Mouse (Mus musculus) neural tube, embryonic 12.5 days (tissue): ENCODE measurements around the gene Smurf2. TPM values are rescaled to one million over a fixed set of nuclear protein-coding genes. Genes with fewer than 3 reads are reported as not detected.
A peak's percentile ranks its signal among the peaks of the same experiment; 100 is the strongest.
"Not testable (repeated sequence)": the region's sequence is repeated elsewhere in the genome, so short reads cannot be mapped to it uniquely, and the experiment has no call there.

ENCODE experiments used
- ATAC-seq: fragments of 200-750 bp; cut with Nextera tagmentation; 2 replicates; pipeline ENCODE4 v1.8.0; 2017; ENCODE audit warnings: low read depth, mild to moderate bottlenecking, moderate TSS enrichment, moderate library complexity; ENCODE audit not compliant: low FRiP score
- H3K27ac ChIP-seq: fragments of 300-500 bp; sonication (generic); 2 replicates; pipeline ENCODE4 v1.5.1; 2016
- H3K27me3 ChIP-seq: fragments of 300-500 bp; sonication (generic); replicated peaks from 2 replicates; pipeline ENCODE4 v1.6.1; 2016; ENCODE audit warnings: mild to moderate bottlenecking
- H3K36me3 ChIP-seq: fragments of 300-500 bp; sonication (generic); 2 replicates; pipeline ENCODE4 v1.6.1; 2016; ENCODE audit warnings: mild to moderate bottlenecking
- H3K4me1 ChIP-seq: fragments of 300-500 bp; sonication (generic); 2 replicates; pipeline ENCODE4 v1.6.1; 2016
- H3K4me2 ChIP-seq: fragments of 300-500 bp; sonication (generic); replicated peaks from 2 replicates; pipeline ENCODE4 v1.6.1; 2016; ENCODE audit warnings: mild to moderate bottlenecking
- H3K4me3 ChIP-seq: fragments of 300-500 bp; sonication (generic); 2 replicates; pipeline ENCODE4 v1.5.1; 2016
- H3K9ac ChIP-seq: fragments of 300-500 bp; sonication (generic); 2 replicates; pipeline ENCODE4 v1.6.1; 2016; ENCODE audit warnings: mild to moderate bottlenecking
- H3K9me3 ChIP-seq: fragments of 300-500 bp; sonication (generic); 2 replicates; pipeline ENCODE4 v1.6.1; 2016; ENCODE audit warnings: mild to moderate bottlenecking
- WGBS: fragments of 180-500 bp; shearing (Covaris S2); methylation state at CpG from one replicate; pipeline ENCODE4 v1.1.7; 2016; 5-methylcytosine and 5-hydroxymethylcytosine counted together
- polyA plus RNA-seq: library from polyadenylated mRNA; unstranded; fragments of >200 nt; fragmentation: Nextera tagmentation; extraction: Ambion mirVana; gene quantifications from 2 replicates; pipeline ENCODE4 v1.2.1, GENCODE M21; 2016

Smurf2 gene
- polyA plus RNA-seq, 1 experiment from 2014 or later: 16.4 TPM

DNA sequence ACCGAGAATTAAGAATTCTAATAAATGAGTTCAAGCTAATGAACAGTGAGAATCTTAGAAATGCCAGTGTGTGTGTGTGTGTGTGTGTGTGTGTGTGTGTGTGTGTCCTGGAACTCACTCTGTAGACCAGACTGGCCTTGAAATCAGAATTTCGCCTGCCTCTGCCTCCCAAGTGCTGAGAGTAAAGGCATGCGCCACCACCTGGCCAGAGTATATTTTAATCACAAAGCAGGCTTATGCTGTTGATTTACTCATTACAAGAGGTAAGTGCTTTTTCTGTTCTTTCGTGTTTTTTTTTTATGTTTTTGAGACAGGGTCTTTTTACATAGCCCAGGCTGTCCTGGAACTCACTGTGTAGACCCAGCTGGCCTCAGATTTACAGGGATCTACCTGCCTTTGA is 126.7 kb downstream of the Smurf2 start:
- 81% methylated on average over 4 of the region's 4 CpGs for WGBS

DNA sequence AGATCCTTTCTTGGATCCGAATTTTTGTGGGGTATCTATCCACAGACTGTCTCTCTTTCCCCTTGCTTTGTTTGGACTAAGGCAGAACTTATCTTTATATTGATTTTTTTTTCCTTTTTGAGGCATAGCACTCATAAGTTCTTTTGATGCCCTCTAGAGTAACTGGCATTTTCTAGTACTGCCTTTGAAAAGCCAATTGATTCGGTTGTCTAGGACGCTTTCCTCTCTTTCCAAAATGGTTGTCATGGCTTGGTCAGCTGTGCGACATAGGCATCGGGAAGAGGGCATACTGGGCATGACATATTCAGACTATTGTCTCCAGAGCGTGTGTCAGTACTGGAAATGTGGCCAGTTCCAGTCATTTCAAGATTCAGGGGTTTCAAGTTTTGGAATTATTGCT is 130.9 kb downstream of the Smurf2 start:
- Histone ChIP-seq H3K27ac (peak overlapping the region; percentile 97), H3K4me3 (peak overlapping the region; percentile 91), H3K9ac (peak overlapping the region; percentile 99), H3K4me1 (peaks cover 11% of the 10 kb centered on the region), H3K36me3 (peaks cover 35% of the 10 kb centered on the region), H3K27me3 (no peaks in the 10 kb centered on the region), H3K4me2 (peak overlapping the region; percentile 75), H3K9me3 (no peaks in the 10 kb centered on the region)
- no peak for ATAC-seq
- under 1% methylated on average over 6 of the region's 6 CpGs for WGBS

More for the DNA sequence above, 126.7 kb downstream of the Smurf2 start:
- ATAC-seq: no peak
- no peaks in the 10 kb centered on the region for H3K27me3 ChIP-seq
- no peak overlapping the region for H3K4me3 ChIP-seq
- H3K36me3 ChIP-seq: peaks cover 50% of the 10 kb centered on the region
- H3K9me3 ChIP-seq: peaks cover 5% of the 10 kb centered on the region; the same call in 1 of the 2 replicates
- H3K4me1 ChIP-seq: no peaks in the 10 kb centered on the region
- H3K9ac ChIP-seq: no peak overlapping the region
- no peak overlapping the region for H3K27ac ChIP-seq
- no peak overlapping the region for H3K4me2 ChIP-seq

DNA sequence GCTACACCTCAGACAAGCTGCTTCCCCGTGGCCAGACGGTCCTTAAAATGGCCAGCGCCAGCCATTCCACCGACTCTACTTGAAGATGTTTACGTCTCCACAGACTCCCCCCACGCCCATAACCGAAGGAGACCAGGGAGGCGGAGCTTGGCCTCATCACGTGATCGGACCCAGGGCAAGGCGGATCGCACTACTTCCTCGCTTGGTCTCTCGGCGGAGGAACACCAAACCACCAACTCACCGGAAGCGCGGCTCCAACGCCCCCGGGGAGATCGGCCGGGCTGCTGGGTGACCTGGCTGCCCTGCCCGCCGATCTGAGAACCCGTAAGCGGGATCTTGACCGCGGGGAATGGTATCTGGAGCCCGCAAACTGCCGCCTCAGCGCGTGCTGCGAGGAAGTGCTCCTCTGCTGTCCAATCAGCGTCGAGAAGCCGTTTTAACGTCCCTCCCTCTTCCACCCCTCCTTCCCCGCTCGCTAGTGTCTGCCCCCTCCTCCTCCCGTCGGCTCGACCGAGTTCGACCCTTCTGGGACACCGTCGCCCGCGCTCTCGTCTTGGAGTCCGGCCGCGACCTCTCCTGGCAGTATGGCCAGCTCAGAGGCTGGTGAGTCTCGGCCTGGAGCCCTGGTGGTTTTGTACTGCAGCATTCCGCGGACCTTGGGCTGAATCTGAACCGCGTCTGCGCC is 131.6 kb downstream of the Smurf2 start, which contains the start of the genes Ddx5 and Cep95:
TSS of gene Ddx5 (minus strand) at position 411 of the 685 bp plus-strand sequence.
TSS of gene Cep95 (plus strand) at position 478 of the 685 bp plus-strand sequence.
- WGBS: 0% methylated on average over 58 of the region's 58 CpGs
- Histone ChIP-seq H3K27me3 (no peaks in the 10 kb centered on the region), H3K4me2 (peak within 1 kb of the TSS; percentile 75), H3K4me3 (peak within 1 kb of the TSS; percentile 91), H3K9me3 (no peaks in the 10 kb centered on the region), H3K36me3 (peaks cover 37% of the 10 kb centered on the region), H3K9ac (peak within 1 kb of the TSS; percentile 99), H3K4me1 (peaks cover 11% of the 10 kb centered on the region), H3K27ac (peak within 1 kb of the TSS; percentile 97)
- peak; percentile 95 for ATAC-seq

DNA sequence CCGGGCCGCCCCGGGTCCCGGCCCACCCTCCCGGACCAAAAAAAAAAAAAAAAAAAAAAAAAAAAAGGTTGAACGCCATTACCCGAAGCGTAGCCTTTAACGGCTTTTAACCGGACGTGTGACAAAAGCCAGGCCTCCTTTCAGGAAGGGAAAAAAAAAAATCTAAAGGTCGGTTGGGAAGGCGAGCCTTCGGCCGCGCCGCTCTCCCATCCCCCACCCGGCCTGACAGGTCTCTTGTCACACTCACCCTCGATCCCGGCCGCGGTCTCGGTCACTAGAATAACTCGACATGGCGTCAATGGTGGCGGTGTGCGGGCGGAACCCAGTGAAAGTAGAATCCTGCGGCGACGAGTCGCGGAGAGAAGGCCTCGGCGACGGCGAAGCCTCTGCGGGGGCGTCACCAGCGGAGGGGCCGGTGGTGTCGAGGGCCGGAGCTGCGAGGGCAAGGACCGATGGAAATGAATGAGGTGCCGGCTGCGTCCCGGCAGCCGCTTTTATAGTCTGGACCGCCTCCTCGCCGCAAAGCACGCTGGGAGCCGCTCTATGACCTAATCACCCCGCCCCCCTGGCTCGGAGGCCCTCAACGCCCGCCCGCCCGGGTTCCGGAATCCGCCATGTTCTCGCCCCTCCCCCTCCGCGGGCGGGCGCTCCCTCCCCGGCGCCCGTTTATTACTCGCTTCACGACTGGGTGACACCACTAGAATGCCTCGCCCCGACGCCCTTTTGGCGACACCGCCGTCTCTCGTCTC is 132.3 kb downstream of the Smurf2 start:
- peak overlapping the region; percentile 99 for H3K9ac ChIP-seq
- H3K36me3 ChIP-seq: peaks cover 41% of the 10 kb centered on the region
- H3K4me2 ChIP-seq: peak overlapping the region; percentile 75
- WGBS: under 1% methylated on average over 79 of the region's 79 CpGs
- peak; percentile 79 for ATAC-seq
- no peaks in the 10 kb centered on the region for H3K27me3 ChIP-seq
- H3K9me3 ChIP-seq: no peaks in the 10 kb centered on the region
- peak overlapping the region; percentile 91 for H3K4me3 ChIP-seq
- peaks cover 11% of the 10 kb centered on the region for H3K4me1 ChIP-seq
- H3K27ac ChIP-seq: peak overlapping the region; percentile 97

DNA sequence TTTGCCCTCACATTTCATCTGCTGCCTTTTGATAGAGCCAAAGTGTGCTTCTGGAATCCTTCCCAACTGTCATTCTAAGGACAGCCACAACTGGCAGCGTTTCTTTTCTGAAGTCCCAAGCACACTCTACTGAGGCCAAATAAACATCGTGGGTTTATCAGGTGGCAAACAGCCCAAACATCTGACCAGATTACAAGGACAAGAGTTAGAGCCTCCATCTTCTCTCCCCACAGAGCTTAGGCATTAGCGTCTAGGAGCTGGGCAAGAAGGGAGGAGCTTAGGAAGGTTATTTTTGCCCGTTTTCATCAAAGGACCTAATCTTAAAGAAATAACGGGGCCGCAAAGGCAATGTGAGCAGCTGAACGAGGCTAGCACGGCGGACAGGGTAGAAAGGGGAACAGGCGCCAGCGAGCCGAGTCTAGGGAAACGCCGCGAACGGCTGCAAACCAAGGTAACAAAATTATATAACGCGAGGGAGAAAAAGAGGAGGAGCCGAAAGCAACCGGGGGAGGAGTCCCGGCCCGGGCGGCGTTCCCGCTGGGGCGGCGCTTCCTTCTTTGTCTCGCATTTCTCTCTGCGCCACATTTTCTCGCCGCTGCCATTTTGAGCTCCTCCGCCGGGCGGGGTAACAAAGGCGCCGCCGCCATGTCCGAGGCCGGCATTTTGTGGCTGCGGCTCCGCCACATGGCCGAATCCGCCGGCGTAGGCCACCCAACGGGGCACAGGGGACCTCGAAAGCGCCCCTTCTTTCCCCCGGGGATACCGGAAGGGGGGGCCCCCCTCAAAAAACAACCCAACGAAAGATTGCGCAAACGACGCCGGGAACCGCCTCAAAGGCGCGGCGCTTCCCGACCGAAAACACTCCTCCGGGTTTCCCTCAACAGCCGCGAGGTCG is 133.1 kb downstream of the Smurf2 start:
- no peaks in the 10 kb centered on the region for H3K27me3 ChIP-seq
- under 1% methylated on average over 65 of the region's 65 CpGs for WGBS
- H3K36me3 ChIP-seq: peaks cover 42% of the 10 kb centered on the region
- peak overlapping the region; percentile 84 for H3K4me2 ChIP-seq
- peak overlapping the region; percentile 91 for H3K4me3 ChIP-seq
- 0 out of 2 replicates have a peak, but pooled peaks have one; percentile 5 for ATAC-seq
- peaks cover 13% of the 10 kb centered on the region for H3K4me1 ChIP-seq
- H3K9me3 ChIP-seq: no peaks in the 10 kb centered on the region
- H3K9ac ChIP-seq: peak overlapping the region; percentile 99
- peak overlapping the region; percentile 97 for H3K27ac ChIP-seq

DNA sequence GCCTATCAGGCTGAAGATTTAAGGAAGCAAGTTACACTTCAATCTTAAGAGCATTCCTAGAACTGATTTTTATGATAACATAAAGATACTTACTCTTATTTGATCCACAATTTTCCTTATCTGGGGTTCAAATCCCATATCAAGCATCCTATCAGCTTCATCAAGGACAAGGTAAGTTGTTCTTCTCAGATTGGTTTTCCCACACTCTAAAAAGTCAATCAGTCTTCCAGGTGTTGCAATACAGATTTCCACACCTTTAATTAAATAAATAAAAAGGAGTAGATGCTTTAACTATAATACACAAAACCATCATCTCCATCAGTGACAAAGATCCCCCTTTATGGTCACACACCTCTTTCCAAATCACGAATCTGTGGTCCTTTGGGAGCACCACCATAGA is 135.5 kb downstream of the Smurf2 start:
- no peak for ATAC-seq
- Histone ChIP-seq H3K4me2 (no peak overlapping the region), H3K27ac (no peak overlapping the region), H3K4me3 (no peak overlapping the region), H3K36me3 (peaks cover 54% of the 10 kb centered on the region), H3K9ac (no peak overlapping the region), H3K4me1 (peaks cover 13% of the 10 kb centered on the region), H3K27me3 (no peaks in the 10 kb centered on the region), H3K9me3 (no peaks in the 10 kb centered on the region)
- 90% methylated on average over 1 of the region's 1 CpGs for WGBS

DNA sequence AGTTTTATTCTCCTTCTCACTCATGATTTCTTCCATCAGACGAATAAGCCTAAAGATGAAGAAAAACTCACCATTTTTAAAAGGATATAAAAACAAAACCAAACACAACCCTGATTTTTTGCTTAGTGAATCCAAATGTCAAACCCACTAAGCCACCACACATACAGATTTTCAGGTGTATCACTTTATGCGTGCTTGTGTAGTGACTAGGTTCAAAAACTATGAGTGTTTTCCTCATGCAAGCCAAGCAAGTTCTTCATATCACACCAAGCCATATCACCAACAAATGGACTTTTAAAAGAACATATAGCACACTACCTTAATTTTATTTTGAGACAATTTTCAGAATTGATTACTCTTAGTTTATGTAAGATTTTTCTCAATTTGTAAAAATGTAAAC is 136.0 kb downstream of the Smurf2 start:
- H3K27ac ChIP-seq: no peak overlapping the region
- H3K36me3 ChIP-seq: peaks cover 56% of the 10 kb centered on the region
- no peak overlapping the region for H3K9ac ChIP-seq
- no peaks in the 10 kb centered on the region for H3K27me3 ChIP-seq
- no peak overlapping the region for H3K4me3 ChIP-seq
- no peaks in the 10 kb centered on the region for H3K9me3 ChIP-seq
- H3K4me1 ChIP-seq: peaks cover 13% of the 10 kb centered on the region
- H3K4me2 ChIP-seq: no peak overlapping the region
- no peak for ATAC-seq
- 93% methylated on average over 2 of the region's 2 CpGs for WGBS

DNA sequence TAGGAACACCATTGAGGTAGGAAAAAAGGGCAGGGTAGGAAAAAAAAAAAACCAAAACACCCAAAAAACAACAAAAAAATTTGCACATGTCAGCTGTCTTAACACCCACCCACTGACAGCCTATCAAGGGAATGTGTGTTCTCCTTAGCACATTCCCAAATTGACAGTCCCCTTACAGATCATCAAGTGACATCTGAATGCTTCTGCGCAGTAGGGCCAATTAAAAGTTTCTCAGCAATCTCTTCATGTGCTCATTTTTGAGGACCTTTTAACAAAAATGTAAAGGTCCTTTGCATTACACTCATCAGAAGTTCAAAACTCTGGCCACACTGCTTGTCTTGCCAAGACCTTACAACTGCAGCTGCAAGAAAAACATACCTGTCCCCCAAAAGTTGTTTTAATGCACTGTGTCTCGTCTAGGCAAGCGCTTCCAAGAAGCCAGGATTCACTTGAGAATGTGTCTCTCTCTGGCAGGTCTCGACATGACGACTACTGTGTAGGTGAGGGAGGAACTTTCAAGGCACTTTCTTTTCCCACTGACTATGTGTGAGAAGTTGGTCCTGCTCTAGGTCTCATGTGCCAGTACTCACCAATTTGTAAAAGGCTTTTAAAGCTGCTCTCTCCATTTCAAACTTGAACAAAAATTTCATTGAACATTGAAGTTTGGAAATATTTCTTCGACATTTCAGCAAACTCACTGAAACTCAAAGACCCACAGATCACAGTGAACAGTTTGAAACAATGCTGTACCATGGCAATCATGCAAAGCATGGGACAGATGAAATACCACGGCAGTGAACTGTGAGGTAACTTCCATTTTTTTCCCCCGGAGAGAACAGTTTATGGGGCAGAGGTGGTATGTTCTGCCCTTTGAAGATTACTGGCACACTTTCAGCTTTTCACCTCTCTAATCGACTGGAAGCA is 137.4 kb downstream of the Smurf2 start:
- ATAC-seq: no peak
- Histone ChIP-seq H3K4me2 (no peak overlapping the region), H3K4me1 (peaks cover 13% of the 10 kb centered on the region), H3K36me3 (peaks cover 56% of the 10 kb centered on the region), H3K9me3 (no peaks in the 10 kb centered on the region), H3K27me3 (no peaks in the 10 kb centered on the region), H3K4me3 (no peak overlapping the region), H3K9ac (no peak overlapping the region), H3K27ac (no peak overlapping the region)
- 87% methylated on average over 9 of the region's 9 CpGs for WGBS

DNA sequence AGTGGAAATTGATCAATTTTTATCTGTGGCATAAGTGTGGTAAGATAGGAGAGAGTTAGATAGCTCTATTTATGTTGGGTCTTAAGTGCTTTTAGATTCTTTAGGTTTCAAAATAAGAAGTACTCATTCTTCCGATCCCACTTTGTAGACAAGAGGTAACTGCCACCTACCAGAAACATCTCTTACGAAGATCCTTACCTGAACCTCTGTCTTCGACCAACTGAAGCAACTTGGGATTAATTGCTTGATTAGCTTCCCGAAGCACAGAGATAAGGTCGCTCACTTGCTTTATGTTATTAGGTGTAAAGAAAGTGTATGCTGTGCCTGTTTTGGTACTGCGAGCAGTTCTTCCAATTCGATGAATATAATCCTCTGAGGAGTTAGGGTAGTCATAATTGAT is 138.2 kb downstream of the Smurf2 start:
- not testable (repeated sequence) for H3K4me2 ChIP-seq, ATAC-seq, H3K27ac ChIP-seq, H3K27me3 ChIP-seq, H3K9ac ChIP-seq, H3K9me3 ChIP-seq, H3K4me3 ChIP-seq
- peaks cover 13% of the 10 kb centered on the region for H3K4me1 ChIP-seq
- peaks cover 56% of the 10 kb centered on the region for H3K36me3 ChIP-seq
- WGBS: 90% methylated on average over 7 of the region's 7 CpGs

DNA sequence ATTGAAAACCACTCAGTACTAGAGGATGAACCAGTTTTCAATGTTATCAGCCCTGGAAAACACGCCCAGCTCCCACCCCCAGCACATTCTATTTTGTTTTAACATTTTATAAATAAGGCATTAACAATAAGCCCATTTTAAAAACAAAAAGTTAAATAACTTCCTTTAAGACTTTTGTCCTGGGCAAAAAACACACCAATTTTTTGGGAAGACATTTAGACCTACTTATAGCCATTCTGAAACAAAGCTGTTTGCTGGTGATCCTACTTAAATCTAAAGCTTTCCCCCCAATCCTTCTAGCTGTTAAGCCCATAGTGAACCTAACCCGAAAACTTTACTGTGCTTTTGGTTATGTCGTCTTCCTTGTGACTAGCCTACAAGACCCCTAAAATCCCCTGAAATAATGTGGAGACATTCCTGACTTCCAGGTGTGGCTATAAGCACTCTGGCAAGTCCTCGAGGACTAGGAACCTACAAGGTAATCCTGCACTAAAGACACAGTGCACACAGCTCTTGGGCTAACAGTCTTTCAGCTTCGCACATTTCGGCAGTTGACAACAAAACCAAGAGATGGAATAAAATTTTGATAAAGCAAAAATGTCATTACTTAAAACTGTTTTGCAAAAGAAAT is 139.8 kb downstream of the Smurf2 start:
- no peaks in the 10 kb centered on the region for H3K27me3 ChIP-seq
- WGBS: 79% methylated on average over 6 of the region's 6 CpGs
- H3K4me2 ChIP-seq: no peak overlapping the region
- no peak overlapping the region for H3K9ac ChIP-seq
- peaks cover 51% of the 10 kb centered on the region for H3K36me3 ChIP-seq
- peaks cover 6% of the 10 kb centered on the region for H3K4me1 ChIP-seq
- ATAC-seq: no peak
- no peak overlapping the region for H3K4me3 ChIP-seq
- H3K27ac ChIP-seq: no peak overlapping the region
- no peaks in the 10 kb centered on the region for H3K9me3 ChIP-seq

DNA sequence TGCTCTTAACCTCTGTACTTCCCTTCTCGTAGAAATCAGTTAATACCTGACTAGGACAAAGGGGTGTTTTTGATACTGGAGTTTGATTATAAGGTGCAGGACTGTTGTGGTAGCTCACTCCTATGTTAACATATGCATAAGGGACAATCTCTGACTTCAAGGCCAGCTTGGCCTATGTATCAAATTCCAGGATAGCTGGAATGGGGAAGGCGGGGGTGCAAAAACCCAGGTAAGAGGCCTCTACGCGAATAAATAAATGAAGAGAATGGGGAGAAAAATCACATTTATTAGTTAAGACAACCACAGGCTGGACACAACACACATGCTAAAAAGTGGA is 140.5 kb downstream of the Smurf2 start:
- WGBS: 74% methylated on average over 4 of the region's 4 CpGs
- Histone ChIP-seq H3K9ac (no peak overlapping the region), H3K9me3 (no peaks in the 10 kb centered on the region), H3K4me1 (0 out of 2 replicates have a peak, but pooled peaks cover 2% of the 10 kb centered on the region), H3K4me2 (peak overlapping the region; percentile 86), H3K27me3 (no peaks in the 10 kb centered on the region), H3K4me3 (no peak overlapping the region), H3K27ac (0 out of 2 replicates have a peak overlapping the region, but pooled peaks have one; percentile 86), H3K36me3 (peaks cover 51% of the 10 kb centered on the region)
- ATAC-seq: no peak
